Mouse (Mus musculus): ENCODE measurements around the gene Snrpd2. TPM values are rescaled to one million over a fixed set of nuclear protein-coding genes. Genes with fewer than 3 reads are reported as not detected.
A peak's percentile ranks its signal among the peaks of the same experiment; 100 is the strongest.

Gene Snrpd2
- polyA plus RNA-seq, 1 experiment from 2014 or later = 110 TPM

GRCm38 (mm10) chr7:19202065-19202850, 52.7 kb downstream of the Snrpd2 start:
- Histone ChIP-seq H3K4me1 (ENCODE audit: control insufficient read depth, insufficient read depth, low read depth, low read length) (no peaks in the 10 kb centered on the region), H3K4me2 (ENCODE audit: low read length) (no peak overlapping the region), H3K27ac (ENCODE audit: low read depth, low read length) (no peak overlapping the region), H3K36me3 (ENCODE audit: control insufficient read depth, insufficient read depth, low read length) (peaks cover 25% of the 10 kb centered on the region), H3K27me3 (replicated peaks; ENCODE audit: control insufficient read depth, insufficient read depth, low read length) (no peaks in the 10 kb centered on the region), H3K9me3 (ENCODE audit: control insufficient read depth, low read length) (no peaks in the 10 kb centered on the region), H3K9ac (ENCODE audit: low read depth, low read length) (no peak overlapping the region), H3K4me3 (ENCODE audit: low read length) (no peak overlapping the region)
- ATAC-seq = peak; percentile 38; the same call in 1 of the 2 replicates
- 64% methylated on average over 15 of the region's 15 CpGs for WGBS

MicroRNA genes within 50 kb of the gene (microRNA counts, 519-probe panel; counts per million panel counts)
- 1,913 counts per million, percentile 24 among the panel's probes with 10 or more counts for microRNA mmu-miR-330

Small RNAs within 50 kb of the gene (microRNA-seq; reads per million reads assigned to microRNA genes)
- 571 reads per million, percentile 71 among the genes with 10 or more reads in this experiment for gene Mir330

Other genes with a start within 250 kb of the Snrpd2 start
- gene Ccdc61, start 239.3 kb upstream of the Snrpd2 start, polyA plus RNA-seq (2015; fragmentation: Nextera tagmentation; extraction: Ambion mirVana) = 29.1 and 35.7 TPM in 2 replicates
- 10.4 and 12.3 TPM in 2 replicates for gene Nova2, start 223.8 kb upstream of the Snrpd2 start, polyA plus RNA-seq (2015; fragmentation: Nextera tagmentation; extraction: Ambion mirVana)
- gene Nanos2, start 162.3 kb upstream of the Snrpd2 start, polyA plus RNA-seq (2015; fragmentation: Nextera tagmentation; extraction: Ambion mirVana) = 0.65 and 0.85 TPM in 2 replicates
- 5.8 and 6.3 TPM in 2 replicates for gene Mypop, start 158.5 kb upstream of the Snrpd2 start, polyA plus RNA-seq (2015; fragmentation: Nextera tagmentation; extraction: Ambion mirVana)
- 26.8 and 27.3 TPM in 2 replicates for gene Irf2bp1, start 145.7 kb upstream of the Snrpd2 start, polyA plus RNA-seq (2015; fragmentation: Nextera tagmentation; extraction: Ambion mirVana)
- not detected in 2 replicates for gene Foxa3, start 126.2 kb upstream of the Snrpd2 start, polyA plus RNA-seq (2015; fragmentation: Nextera tagmentation; extraction: Ambion mirVana)
- gene Sympk, start 125.3 kb upstream of the Snrpd2 start, polyA plus RNA-seq (2015; fragmentation: Nextera tagmentation; extraction: Ambion mirVana) = 24.1 and 27.5 TPM in 2 replicates
- gene Rsph6a, start 95.0 kb upstream of the Snrpd2 start, polyA plus RNA-seq (2015; fragmentation: Nextera tagmentation; extraction: Ambion mirVana) = 0.17 and 0.40 TPM in 2 replicates
- 29.1 and 30.0 TPM in 2 replicates for gene Dmwd, start 73.5 kb upstream of the Snrpd2 start, polyA plus RNA-seq (2015; fragmentation: Nextera tagmentation; extraction: Ambion mirVana)
- 8.0 and 12.3 TPM in 2 replicates for gene Dmpk, start 65.9 kb upstream of the Snrpd2 start, polyA plus RNA-seq (2015; fragmentation: Nextera tagmentation; extraction: Ambion mirVana)
- gene Six5, start 55.1 kb upstream of the Snrpd2 start, polyA plus RNA-seq (2015; fragmentation: Nextera tagmentation; extraction: Ambion mirVana) = 1.9 and 2.9 TPM in 2 replicates
- gene Gm4969, start 31.4 kb upstream of the Snrpd2 start, polyA plus RNA-seq (2015; fragmentation: Nextera tagmentation; extraction: Ambion mirVana) = 7.0 and 8.8 TPM in 2 replicates
- 16.4 and 17.7 TPM in 2 replicates for gene Fbxo46, start 29.9 kb upstream of the Snrpd2 start, polyA plus RNA-seq (2015; fragmentation: Nextera tagmentation; extraction: Ambion mirVana)
- gene Qpctl, start 431 bp upstream of the Snrpd2 start, polyA plus RNA-seq (2015; fragmentation: Nextera tagmentation; extraction: Ambion mirVana) = 24.0 and 26.3 TPM in 2 replicates
- 2.0 and 2.9 TPM in 2 replicates for gene Gipr, start 16.4 kb downstream of the Snrpd2 start, polyA plus RNA-seq (2015; fragmentation: Nextera tagmentation; extraction: Ambion mirVana)
- gene Eml2, start 26.7 kb downstream of the Snrpd2 start, polyA plus RNA-seq (2015; fragmentation: Nextera tagmentation; extraction: Ambion mirVana) = 9.4 and 12.3 TPM in 2 replicates
- gene Gpr4, start 62.8 kb downstream of the Snrpd2 start, polyA plus RNA-seq (2015; fragmentation: Nextera tagmentation; extraction: Ambion mirVana) = 3.1 and 4.4 TPM in 2 replicates
- 39.9 and 41.5 TPM in 2 replicates for gene Opa3, start 78.6 kb downstream of the Snrpd2 start, polyA plus RNA-seq (2015; fragmentation: Nextera tagmentation; extraction: Ambion mirVana)
- gene Vasp, start 122.1 kb downstream of the Snrpd2 start, polyA plus RNA-seq (2015; fragmentation: Nextera tagmentation; extraction: Ambion mirVana) = 39.9 and 42.9 TPM in 2 replicates
- gene Ppm1n, start 130.3 kb downstream of the Snrpd2 start, polyA plus RNA-seq (2015; fragmentation: Nextera tagmentation; extraction: Ambion mirVana) = 0.79 and 1.5 TPM in 2 replicates
- gene Rtn2, start 132.9 kb downstream of the Snrpd2 start, polyA plus RNA-seq (2015; fragmentation: Nextera tagmentation; extraction: Ambion mirVana) = 124 and 126 TPM in 2 replicates
- 0.06 and 0.10 TPM in 2 replicates for gene Fosb, start 160.3 kb downstream of the Snrpd2 start, polyA plus RNA-seq (2015; fragmentation: Nextera tagmentation; extraction: Ambion mirVana)
- gene Ercc1, start 195.1 kb downstream of the Snrpd2 start, polyA plus RNA-seq (2015; fragmentation: Nextera tagmentation; extraction: Ambion mirVana) = 80.6 and 87.2 TPM in 2 replicates
- gene Cd3eap, start 209.8 kb downstream of the Snrpd2 start, polyA plus RNA-seq (2015; fragmentation: Nextera tagmentation; extraction: Ambion mirVana) = 23.1 and 23.6 TPM in 2 replicates
- gene Ppp1r13l, start 210.0 kb downstream of the Snrpd2 start, polyA plus RNA-seq (2015; fragmentation: Nextera tagmentation; extraction: Ambion mirVana) = 1.5 and 1.9 TPM in 2 replicates
- 22.6 and 25.1 TPM in 2 replicates for gene Ercc2, start 232.3 kb downstream of the Snrpd2 start, polyA plus RNA-seq (2015; fragmentation: Nextera tagmentation; extraction: Ambion mirVana)